Mouse (Mus musculus): ENCODE data around the gene Ltv1. TPM values are rescaled to one million over a fixed set of nuclear protein-coding genes. Genes with fewer than 3 reads are reported as not detected.

Gene Ltv1
- total RNA-seq, 2 experiments from 2014 or later: 19.6 to 24.5 TPM

DNA sequence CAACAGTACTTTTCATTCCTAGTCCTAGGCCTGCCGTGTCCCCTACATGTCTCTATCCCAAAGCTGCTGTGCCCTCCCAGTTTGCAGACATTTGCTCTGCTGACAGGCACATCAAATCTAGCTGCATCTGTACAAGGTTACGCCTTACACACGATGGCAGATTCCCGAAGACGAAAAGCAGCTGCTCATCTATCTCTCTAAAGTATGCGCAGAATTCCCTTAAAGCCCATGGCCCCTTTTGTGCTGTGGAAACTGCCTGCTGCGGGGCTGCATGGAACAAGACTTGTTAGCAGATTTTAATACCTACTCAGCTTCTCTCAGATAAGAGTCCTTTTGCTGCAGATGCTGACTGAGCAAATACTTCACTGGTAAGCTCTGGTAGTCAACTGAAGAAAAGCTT is 12.8 kb downstream of the Ltv1 start:
- no peak for DNase-seq (ENCODE audit: low spot score in 2 of 2)
- H3K27ac ChIP-seq: no peak overlapping the region
- TF ChIP-seq CTCF (conservative IDR thresholded peaks at IDR 0.05): no peak
- H3K4me3 ChIP-seq: no peak overlapping the region

DNA sequence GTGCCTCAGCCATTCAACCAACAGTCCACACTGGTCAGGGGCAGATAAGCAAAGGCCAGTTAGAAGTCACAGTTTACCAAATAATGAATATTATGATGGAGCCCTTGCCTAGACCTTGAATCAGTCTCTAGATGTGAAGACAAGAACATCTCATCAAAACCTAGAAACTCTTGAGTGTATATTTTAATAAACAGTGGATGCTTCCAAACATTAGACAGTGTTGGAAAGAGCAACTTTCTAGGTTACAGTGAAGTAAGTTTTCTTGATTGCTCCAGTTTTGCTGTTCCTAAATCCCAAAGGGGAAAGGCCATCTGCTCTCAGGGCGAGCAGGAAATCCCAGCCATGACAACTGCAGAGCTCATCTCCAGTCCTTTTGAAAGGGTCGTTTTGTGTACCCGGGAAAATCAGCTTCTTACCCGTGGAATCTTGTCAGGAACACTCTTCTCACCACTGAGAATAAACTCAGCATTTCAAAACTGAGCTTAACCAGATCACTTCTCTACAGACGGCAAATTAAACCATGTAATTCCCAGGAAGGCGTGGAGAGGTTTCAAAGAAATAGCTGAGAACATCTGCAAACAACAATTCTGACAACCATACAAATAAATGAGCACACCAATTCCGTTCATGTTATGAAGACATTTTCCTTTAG is 14.9 kb downstream of the Ltv1 start, which contains the start of gene Zc2hc1b:
TSS of gene Zc2hc1b (minus strand) at position 51 of the 652 bp plus-strand sequence.
- Histone ChIP-seq H3K27ac (no peak within 1 kb of the TSS), H3K4me3 (no peak within 1 kb of the TSS)
- no peak for TF ChIP-seq CTCF (conservative IDR thresholded peaks at IDR 0.05)
- DNase-seq (ENCODE audit: low spot score in 2 of 2): no peak

GRCm38 (mm10) chr10:13175866-13176265 is 17.1 kb downstream of the Ltv1 start:
- TF ChIP-seq CTCF (conservative IDR thresholded peaks at IDR 0.05): no peak
- no peak for DNase-seq (ENCODE audit: low spot score in 2 of 2)
- Histone ChIP-seq H3K27ac (no peak overlapping the region), H3K4me3 (no peak overlapping the region)

DNA sequence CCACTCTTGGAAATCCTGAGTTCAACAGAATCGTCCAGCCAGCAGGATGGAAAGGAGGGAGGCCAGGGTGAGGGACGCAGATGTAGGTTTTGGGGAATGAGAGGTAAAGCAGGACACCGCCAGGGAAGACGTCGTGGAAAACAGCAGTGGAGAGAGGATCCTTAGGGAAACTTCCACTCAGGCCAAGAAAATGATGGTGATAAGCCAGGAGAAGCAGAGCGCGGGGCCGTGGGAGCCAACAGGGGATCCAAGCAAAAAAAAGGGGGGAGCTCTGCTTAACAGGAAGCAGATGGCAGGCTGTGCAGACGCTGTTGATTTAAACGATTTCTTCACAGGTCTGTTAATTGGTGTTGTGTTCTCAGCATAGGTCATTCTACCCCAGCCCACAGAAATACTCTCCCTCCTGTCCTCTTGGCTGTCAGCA is 20.2 kb downstream of the Ltv1 start:
- DNase-seq (ENCODE audit: low spot score in 2 of 2): no peak
- TF ChIP-seq CTCF (conservative IDR thresholded peaks at IDR 0.05): no peak
- Histone ChIP-seq H3K27ac (no peak overlapping the region), H3K4me3 (no peak overlapping the region)

GRCm38 (mm10) chr10:13171461-13171860 is 21.5 kb downstream of the Ltv1 start:
- no peak for TF ChIP-seq CTCF (conservative IDR thresholded peaks at IDR 0.05)

GRCm38 (mm10) chr10:13170739-13171448 is 22.1 kb downstream of the Ltv1 start:
- TF ChIP-seq CTCF (conservative IDR thresholded peaks at IDR 0.05): no peak
- peak in 1 of 2 experiments; percentile 9 for DNase-seq (ENCODE audit: low spot score in 2 of 2)

More at GRCm38 (mm10) chr10:13171461-13171860, 21.5 kb downstream of the Ltv1 start:
- DNase-seq (ENCODE audit: low spot score in 2 of 2): no peak
- Histone ChIP-seq H3K27ac (no peak overlapping the region), H3K4me3 (no peak overlapping the region)

DNA sequence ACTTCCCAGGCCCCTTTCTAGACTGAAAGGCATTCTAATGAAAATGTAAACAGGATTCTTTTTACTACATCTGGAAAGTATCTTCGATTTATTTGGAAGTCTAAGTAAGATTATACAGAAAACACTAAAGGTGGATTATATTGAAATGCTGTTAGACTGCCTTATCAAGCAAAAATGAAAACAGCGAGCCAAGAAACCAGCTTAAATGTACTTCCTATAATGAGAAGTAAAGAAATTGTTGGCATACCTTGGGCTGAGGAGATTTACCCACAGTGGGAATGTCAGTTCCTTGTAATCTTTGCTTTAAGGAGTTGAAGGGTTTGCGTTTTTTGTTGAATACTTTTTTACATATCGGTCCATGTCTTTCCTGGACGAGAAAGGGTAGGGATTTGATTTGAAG is 24.5 kb downstream of the Ltv1 start:
- DNase-seq (ENCODE audit: low spot score in 2 of 2): no peak
- Histone ChIP-seq H3K27ac (no peak overlapping the region), H3K4me3 (no peak overlapping the region)
- TF ChIP-seq CTCF (conservative IDR thresholded peaks at IDR 0.05): no peak

More at GRCm38 (mm10) chr10:13170739-13171448, 22.1 kb downstream of the Ltv1 start:
- H3K27ac ChIP-seq: no peak overlapping the region
- H3K4me3 ChIP-seq: no peak overlapping the region

DNA sequence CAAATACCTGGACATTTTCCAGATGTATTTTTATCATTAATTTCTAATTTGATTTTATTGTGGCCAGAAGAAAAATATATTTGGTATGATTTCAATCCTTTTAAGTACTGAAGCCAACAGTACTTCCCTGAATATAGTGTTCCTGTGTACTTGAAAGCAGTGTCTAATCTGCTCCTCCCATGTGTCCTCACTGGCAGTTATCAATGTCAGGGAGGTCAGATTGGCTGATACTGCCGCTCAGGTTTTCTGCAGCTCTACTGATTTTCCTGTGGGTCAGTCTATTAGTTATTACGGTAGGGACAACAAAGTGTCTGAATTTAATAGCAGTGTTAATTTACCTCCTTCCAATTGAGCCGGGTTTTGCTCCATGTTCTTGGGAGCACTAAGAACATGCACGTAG is 30.9 kb downstream of the Ltv1 start:
- no peak overlapping the region for H3K27ac ChIP-seq
- no peak for DNase-seq (ENCODE audit: low spot score in 2 of 2)
- no peak for TF ChIP-seq CTCF (conservative IDR thresholded peaks at IDR 0.05)
- no peak overlapping the region for H3K4me3 ChIP-seq

DNA sequence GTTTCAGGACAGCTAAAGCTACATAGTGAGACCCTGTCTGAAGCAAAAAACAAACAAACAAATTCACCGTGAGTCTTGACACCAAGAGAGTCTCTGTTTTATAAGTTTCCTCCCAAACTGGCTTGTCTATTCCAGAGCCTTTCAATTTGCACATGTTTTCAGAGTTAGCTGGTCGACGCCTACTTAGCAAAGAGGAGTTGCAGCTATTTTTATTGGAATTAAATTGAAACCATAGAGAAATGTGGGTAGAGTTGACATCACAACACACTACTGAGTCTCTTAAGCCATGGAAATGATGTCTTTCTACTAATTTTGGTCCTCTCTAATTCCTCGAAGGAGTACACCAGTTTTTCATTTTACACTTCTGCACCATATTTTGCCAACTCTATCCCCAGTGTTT is 32.1 kb downstream of the Ltv1 start:
- no peak for TF ChIP-seq CTCF (conservative IDR thresholded peaks at IDR 0.05)
- no peak overlapping the region for H3K4me3 ChIP-seq
- no peak overlapping the region for H3K27ac ChIP-seq
- no peak for DNase-seq (ENCODE audit: low spot score in 2 of 2)

- no peak overlapping the region for H3K4me3 ChIP-seq
- TF ChIP-seq CTCF (conservative IDR thresholded peaks at IDR 0.05): no peak
- H3K27ac ChIP-seq: no peak overlapping the region
- no peak for DNase-seq (ENCODE audit: low spot score in 2 of 2)
Measured at GRCm38 (mm10) chr10:13155377-13155776, 37.6 kb downstream of the Ltv1 start.

DNA sequence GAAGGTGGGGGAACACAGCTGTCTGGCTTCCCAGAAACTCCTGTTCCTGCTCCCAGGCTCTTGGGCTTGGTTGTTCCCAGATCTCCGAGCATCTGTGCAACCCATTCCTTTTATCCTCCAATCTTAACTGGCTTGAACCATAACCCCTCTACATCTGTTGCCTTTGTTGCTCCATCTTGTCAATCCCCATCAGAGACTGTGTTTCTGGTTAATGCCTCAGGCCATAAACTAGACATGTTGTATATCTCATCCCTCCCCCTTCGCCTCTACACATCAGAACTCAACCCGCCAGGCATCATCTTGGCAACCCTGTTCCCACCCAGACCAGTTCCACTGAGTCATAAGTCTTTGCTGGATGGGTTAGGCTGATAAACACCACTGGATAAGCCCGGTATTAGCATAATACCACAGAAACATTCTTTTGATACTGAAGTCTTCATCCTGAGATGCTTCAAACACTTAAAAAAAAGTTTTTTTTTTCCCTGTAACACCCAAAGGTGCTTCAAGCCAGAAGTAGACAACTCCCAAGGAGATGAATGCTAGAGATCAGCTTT is 40.1 kb downstream of the Ltv1 start:
- no peak overlapping the region for H3K4me3 ChIP-seq
- no peak overlapping the region for H3K27ac ChIP-seq
- TF ChIP-seq CTCF (conservative IDR thresholded peaks at IDR 0.05): no peak
- no peak for DNase-seq (ENCODE audit: low spot score in 2 of 2)

DNA sequence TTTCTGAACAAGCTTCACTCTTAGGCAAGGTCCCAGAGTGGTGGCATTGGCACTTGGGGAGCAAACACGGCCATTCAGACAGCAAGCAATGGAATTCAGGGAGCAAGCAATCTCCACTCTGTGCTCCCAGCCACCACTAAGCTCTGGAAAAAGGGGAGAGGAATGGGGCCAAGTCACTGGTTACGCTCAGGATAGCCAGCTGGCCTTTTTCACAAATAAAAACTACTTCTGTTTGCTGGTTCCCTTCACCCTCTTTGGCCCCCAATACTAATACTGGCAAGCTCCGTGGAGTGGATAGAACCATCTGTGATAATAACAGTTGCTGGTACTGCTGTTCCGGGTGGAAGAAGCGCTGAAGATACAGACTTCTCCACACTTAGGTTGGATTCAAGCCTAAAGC is 41.6 kb downstream of the Ltv1 start:
- no peak overlapping the region; the same call in 1 of the 2 replicates for H3K27ac ChIP-seq
- peak; percentile 10 to 60 for DNase-seq (ENCODE audit: low spot score in 2 of 2)
- no peak for TF ChIP-seq CTCF (conservative IDR thresholded peaks at IDR 0.05)
- no peak overlapping the region for H3K4me3 ChIP-seq

DNA sequence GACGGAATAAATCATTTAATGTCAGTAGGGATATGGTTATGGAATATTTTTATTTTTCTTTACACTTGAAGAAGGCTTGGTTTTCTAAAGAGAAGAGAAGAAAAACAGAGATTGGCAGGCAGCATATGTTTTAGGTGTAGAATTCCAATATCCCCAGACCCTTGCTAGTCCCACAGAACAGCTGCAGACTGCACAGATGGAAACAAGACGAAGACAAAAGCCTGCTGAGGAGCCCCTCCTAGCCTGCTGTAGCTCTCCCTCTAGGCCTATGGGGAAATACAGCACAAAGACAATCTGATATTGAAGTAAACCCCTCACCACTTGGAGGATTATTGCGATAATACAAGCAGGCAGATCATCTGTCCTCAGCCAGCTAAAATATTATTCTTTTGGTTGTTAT is 42.5 kb downstream of the Ltv1 start:
- Histone ChIP-seq H3K4me3 (no peak overlapping the region), H3K27ac (no peak overlapping the region; the same call in 1 of the 2 replicates)
- TF ChIP-seq CTCF (conservative IDR thresholded peaks at IDR 0.05): no peak
- no peak for DNase-seq (ENCODE audit: low spot score in 2 of 2)
